Mouse (Mus musculus): ENCODE results near the gene Tenm4. TPM values are rescaled to one million over a fixed set of nuclear protein-coding genes. Genes with fewer than 3 reads are reported as not detected.

Gene Tenm4
- polyA plus RNA-seq, 1 experiment from 2014 or later = 9.2 TPM

GRCm38 (mm10) chr7:96502321-96502973, 331.4 kb downstream of the Tenm4 start:
- Histone ChIP-seq H3K4me2 (ENCODE audit: low read length) (no peak overlapping the region), H3K27ac (replicated peaks in 1 of 2; ENCODE audit: control insufficient read depth in 1 of 2, insufficient read depth in 1 of 2, low read depth in 2 of 2, low read length in 2 of 2) (no peak overlapping the region), H3K9me3 (ENCODE audit: control insufficient read depth, low read length) (0 out of 2 replicates have a peak, but pooled peaks cover under 1% of the 10 kb centered on the region), H3K36me3 (ENCODE audit: control insufficient read depth, insufficient read depth, low read length) (no peaks in the 10 kb centered on the region), H3K27me3 (ENCODE audit: control insufficient read depth, insufficient read depth, low read length) (no peaks in the 10 kb centered on the region), H3K4me1 (ENCODE audit: control insufficient read depth in 2 of 2, insufficient read depth in 2 of 2, low read length in 2 of 2) (no peaks in the 10 kb centered on the region; a peak in 1 of 4 replicates), H3K4me3 (ENCODE audit: control insufficient read depth in 1 of 2, insufficient read depth in 1 of 2, low read depth in 1 of 2, low read length in 2 of 2) (no peak overlapping the region), H3K9ac (ENCODE audit: low read length) (no peak overlapping the region)
- ATAC-seq (ENCODE audit: insufficient number of reproducible peaks, insufficient read depth, low FRiP score, low read depth) = no peak
- 52% methylated on average over 11 of the region's 11 CpGs for WGBS

DNA sequence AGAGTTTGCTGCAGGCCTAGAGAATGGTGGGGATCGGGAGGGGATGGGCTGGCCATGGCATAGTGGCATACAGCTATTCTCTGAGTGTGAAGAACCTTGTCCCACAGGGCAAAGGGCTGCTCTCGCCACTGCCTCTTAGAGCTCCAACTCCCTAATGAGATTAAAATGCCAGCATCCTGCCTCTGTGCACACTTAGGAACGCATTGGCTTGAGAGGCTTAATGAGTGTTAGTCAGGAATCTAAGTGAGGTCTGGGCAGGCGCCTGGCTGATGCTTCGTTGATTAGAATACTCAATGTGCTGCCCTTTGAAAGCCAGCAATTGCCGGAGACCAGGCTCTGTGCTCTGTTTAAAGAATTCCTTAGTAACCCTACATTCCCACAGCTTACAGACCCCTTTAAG, 334.5 kb downstream of the Tenm4 start:
- Histone ChIP-seq H3K4me1 (ENCODE audit: control insufficient read depth in 2 of 2, insufficient read depth in 2 of 2, low read length in 2 of 2) (peaks cover 0 to under 1% of the 10 kb centered on the region in 2 experiments; a peak in 2 of 4 replicates), H3K4me2 (ENCODE audit: low read length) (no peak overlapping the region), H3K27me3 (ENCODE audit: control insufficient read depth, insufficient read depth, low read length) (no peaks in the 10 kb centered on the region), H3K9me3 (ENCODE audit: control insufficient read depth, low read length) (0 out of 2 replicates have a peak, but pooled peaks cover 2% of the 10 kb centered on the region), H3K9ac (ENCODE audit: low read length) (no peak overlapping the region), H3K4me3 (ENCODE audit: control insufficient read depth in 1 of 2, insufficient read depth in 1 of 2, low read depth in 1 of 2, low read length in 2 of 2) (no peak overlapping the region), H3K36me3 (ENCODE audit: control insufficient read depth, insufficient read depth, low read length) (no peaks in the 10 kb centered on the region), H3K27ac (replicated peaks in 1 of 2; ENCODE audit: control insufficient read depth in 1 of 2, insufficient read depth in 1 of 2, low read depth in 2 of 2, low read length in 2 of 2) (no peak overlapping the region)
- no peak for ATAC-seq (ENCODE audit: insufficient number of reproducible peaks, insufficient read depth, low FRiP score, low read depth)
- 49% methylated on average over 6 of the region's 6 CpGs for WGBS

DNA sequence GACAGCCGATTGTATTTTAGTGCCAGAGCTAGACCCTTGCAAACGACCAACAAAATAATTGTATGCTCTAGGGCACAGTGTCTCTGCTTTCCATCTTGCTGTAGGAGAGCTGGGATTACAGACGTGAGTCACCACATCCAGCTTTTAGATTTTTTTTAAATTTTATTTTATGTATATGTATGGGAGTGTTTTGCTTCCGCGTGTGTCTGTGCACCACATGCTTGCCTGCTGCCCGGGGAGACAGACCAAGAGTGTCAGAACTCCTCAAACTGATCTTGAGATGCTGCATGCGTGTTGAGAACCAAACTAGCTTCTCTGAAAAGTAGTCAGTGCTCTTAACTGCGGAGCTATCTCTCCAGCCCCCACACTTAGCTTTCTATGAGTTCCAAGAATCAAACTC, 336.0 kb downstream of the Tenm4 start:
- Histone ChIP-seq H3K4me2 (ENCODE audit: low read length) (no peak overlapping the region), H3K9me3 (ENCODE audit: control insufficient read depth, low read length) (0 out of 2 replicates have a peak, but pooled peaks cover 2% of the 10 kb centered on the region), H3K4me3 (ENCODE audit: control insufficient read depth in 1 of 2, insufficient read depth in 1 of 2, low read depth in 1 of 2, low read length in 2 of 2) (no peak overlapping the region), H3K9ac (ENCODE audit: low read length) (no peak overlapping the region), H3K27me3 (ENCODE audit: control insufficient read depth, insufficient read depth, low read length) (no peaks in the 10 kb centered on the region), H3K27ac (replicated peaks in 1 of 2; ENCODE audit: control insufficient read depth in 1 of 2, insufficient read depth in 1 of 2, low read depth in 2 of 2, low read length in 2 of 2) (no peak overlapping the region), H3K4me1 (ENCODE audit: control insufficient read depth in 2 of 2, insufficient read depth in 2 of 2, low read length in 2 of 2) (peaks cover 0 to 5% of the 10 kb centered on the region in 2 experiments; a peak in 3 of 4 replicates), H3K36me3 (ENCODE audit: control insufficient read depth, insufficient read depth, low read length) (no peaks in the 10 kb centered on the region)
- WGBS = 89% methylated on average over 8 of the region's 8 CpGs
- no peak for ATAC-seq (ENCODE audit: insufficient number of reproducible peaks, insufficient read depth, low FRiP score, low read depth)

DNA sequence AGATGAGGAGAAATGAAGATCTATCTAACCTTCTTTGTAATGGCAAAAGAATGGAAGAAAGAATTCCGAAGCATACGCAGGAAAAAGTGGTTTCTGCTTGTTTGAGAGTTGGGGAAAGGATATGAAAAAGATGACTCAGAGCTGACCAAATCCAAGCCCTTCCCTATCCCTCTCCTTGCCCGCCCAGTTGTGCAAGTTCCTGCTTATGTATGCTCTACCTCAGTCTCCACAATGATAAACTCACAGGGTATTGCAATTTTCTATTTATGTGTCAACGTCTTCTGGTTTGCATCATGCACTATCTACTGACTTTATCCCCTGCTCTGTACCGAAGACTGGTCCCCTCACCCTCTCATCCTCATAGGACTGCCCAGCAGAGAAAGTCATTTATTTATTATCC, 339.4 kb downstream of the Tenm4 start:
- Histone ChIP-seq H3K4me2 (ENCODE audit: low read length) (no peak overlapping the region), H3K36me3 (ENCODE audit: control insufficient read depth, insufficient read depth, low read length) (no peaks in the 10 kb centered on the region), H3K4me1 (ENCODE audit: control insufficient read depth in 2 of 2, insufficient read depth in 2 of 2, low read length in 2 of 2) (peaks cover 0 to 6% of the 10 kb centered on the region in 2 experiments; a peak in 3 of 4 replicates), H3K27ac (replicated peaks in 1 of 2; ENCODE audit: control insufficient read depth in 1 of 2, insufficient read depth in 1 of 2, low read depth in 2 of 2, low read length in 2 of 2) (no peak overlapping the region), H3K9ac (ENCODE audit: low read length) (no peak overlapping the region), H3K9me3 (ENCODE audit: control insufficient read depth, low read length) (0 out of 2 replicates have a peak, but pooled peaks cover 2% of the 10 kb centered on the region), H3K27me3 (ENCODE audit: control insufficient read depth, insufficient read depth, low read length) (peaks cover 4% of the 10 kb centered on the region; the same call in 1 of the 2 replicates), H3K4me3 (ENCODE audit: control insufficient read depth in 1 of 2, insufficient read depth in 1 of 2, low read depth in 1 of 2, low read length in 2 of 2) (no peak overlapping the region)
- ATAC-seq (ENCODE audit: insufficient number of reproducible peaks, insufficient read depth, low FRiP score, low read depth) = no peak
- 53% methylated on average over 5 of the region's 5 CpGs for WGBS

DNA sequence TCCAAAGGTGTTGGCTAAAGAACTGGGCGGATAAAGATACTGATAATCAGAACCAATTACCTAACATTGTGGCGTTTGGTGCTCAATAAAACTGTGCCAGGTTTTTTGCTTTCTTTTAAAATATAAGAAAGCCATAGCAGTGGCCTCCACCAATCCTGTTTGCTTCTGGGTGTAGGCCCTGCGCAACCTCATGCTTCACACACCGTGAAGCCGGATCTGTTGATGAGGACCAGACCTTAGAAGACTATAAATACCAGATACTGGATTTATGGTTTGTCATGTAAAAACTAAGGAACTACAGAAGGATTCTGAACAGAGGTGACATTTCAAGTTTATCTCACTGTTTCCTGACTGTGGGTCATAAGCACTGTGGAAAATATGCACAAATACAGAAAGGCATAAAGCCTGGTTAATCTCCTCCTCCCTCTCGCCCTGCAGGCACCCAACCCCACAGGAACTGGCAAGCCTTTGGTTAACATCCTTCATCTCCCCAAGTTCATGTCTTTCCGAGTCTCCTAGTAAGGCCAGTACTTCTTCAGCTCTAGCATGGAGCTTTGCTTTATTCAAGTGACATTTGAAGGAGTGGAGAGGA, 340.1 kb downstream of the Tenm4 start:
- Histone ChIP-seq H3K9me3 (ENCODE audit: control insufficient read depth, low read length) (0 out of 2 replicates have a peak, but pooled peaks cover 2% of the 10 kb centered on the region), H3K27me3 (ENCODE audit: control insufficient read depth, insufficient read depth, low read length) (peaks cover 4% of the 10 kb centered on the region; the same call in 1 of the 2 replicates), H3K4me2 (ENCODE audit: low read length) (no peak overlapping the region), H3K4me1 (ENCODE audit: control insufficient read depth in 2 of 2, insufficient read depth in 2 of 2, low read length in 2 of 2) (peaks cover 0 to 6% of the 10 kb centered on the region in 2 experiments; a peak in 3 of 4 replicates), H3K9ac (ENCODE audit: low read length) (no peak overlapping the region), H3K36me3 (ENCODE audit: control insufficient read depth, insufficient read depth, low read length) (no peaks in the 10 kb centered on the region), H3K4me3 (ENCODE audit: control insufficient read depth in 1 of 2, insufficient read depth in 1 of 2, low read depth in 1 of 2, low read length in 2 of 2) (no peak overlapping the region), H3K27ac (replicated peaks in 1 of 2; ENCODE audit: control insufficient read depth in 1 of 2, insufficient read depth in 1 of 2, low read depth in 2 of 2, low read length in 2 of 2) (peak overlapping the region in 1 of 2 experiments; percentile 28; a peak in 1 of 4 replicates)
- WGBS = 61% methylated on average over 7 of the region's 7 CpGs
- ATAC-seq (ENCODE audit: insufficient number of reproducible peaks, insufficient read depth, low FRiP score, low read depth) = no peak

- no peak for ATAC-seq (ENCODE audit: insufficient number of reproducible peaks, insufficient read depth, low FRiP score, low read depth)
- Histone ChIP-seq H3K4me3 (ENCODE audit: control insufficient read depth in 1 of 2, insufficient read depth in 1 of 2, low read depth in 1 of 2, low read length in 2 of 2) (no peak overlapping the region), H3K36me3 (ENCODE audit: control insufficient read depth, insufficient read depth, low read length) (no peaks in the 10 kb centered on the region), H3K4me2 (ENCODE audit: low read length) (no peak overlapping the region), H3K27me3 (ENCODE audit: control insufficient read depth, insufficient read depth, low read length) (peaks cover 7% of the 10 kb centered on the region; the same call in 1 of the 2 replicates), H3K9ac (ENCODE audit: low read length) (no peak overlapping the region), H3K9me3 (ENCODE audit: control insufficient read depth, low read length) (0 out of 2 replicates have a peak, but pooled peaks cover 2% of the 10 kb centered on the region), H3K27ac (replicated peaks in 1 of 2; ENCODE audit: control insufficient read depth in 1 of 2, insufficient read depth in 1 of 2, low read depth in 2 of 2, low read length in 2 of 2) (peak overlapping the region in 1 of 2 experiments; percentile 28; a peak in 1 of 4 replicates), H3K4me1 (ENCODE audit: control insufficient read depth in 2 of 2, insufficient read depth in 2 of 2, low read length in 2 of 2) (peaks cover 0 to 6% of the 10 kb centered on the region in 2 experiments; a peak in 3 of 4 replicates)
- 88% methylated on average over 14 of the region's 14 CpGs for WGBS
These were observed 341.0 kb downstream of the Tenm4 start for GRCm38 (mm10) chr7:96511953-96512511.

DNA sequence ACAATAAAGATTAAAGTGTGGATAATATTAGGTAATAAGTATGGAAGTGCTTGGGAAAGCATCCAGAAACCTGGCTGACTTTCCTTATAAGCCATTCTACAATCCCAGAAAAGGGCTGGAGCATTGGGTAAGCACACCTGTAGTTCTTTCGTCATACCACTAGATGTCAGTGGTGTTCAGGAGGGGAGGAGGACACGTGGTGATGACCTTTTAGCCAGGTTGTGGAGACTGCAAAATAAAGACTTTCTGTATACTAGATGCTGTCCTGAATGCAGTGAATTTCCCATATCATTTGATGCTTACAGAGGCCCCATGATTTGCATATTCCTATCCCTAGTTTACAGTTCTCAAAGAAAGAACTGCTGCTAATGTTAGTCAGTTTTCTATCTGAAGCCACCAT, 348.2 kb downstream of the Tenm4 start:
- 2% methylated on average over 2 of the region's 2 CpGs for WGBS
- H3K4me1 ChIP-seq (ENCODE audit: control insufficient read depth in 2 of 2, insufficient read depth in 2 of 2, low read length in 2 of 2) = no peaks in the 10 kb centered on the region
- no peak overlapping the region for H3K4me3 ChIP-seq (ENCODE audit: control insufficient read depth in 1 of 2, insufficient read depth in 1 of 2, low read depth in 1 of 2, low read length in 2 of 2)
- no peaks in the 10 kb centered on the region for H3K9me3 ChIP-seq (ENCODE audit: control insufficient read depth, low read length)
- no peak for ATAC-seq (ENCODE audit: insufficient number of reproducible peaks, insufficient read depth, low FRiP score, low read depth)
- H3K27ac ChIP-seq (replicated peaks in 1 of 2; ENCODE audit: control insufficient read depth in 1 of 2, insufficient read depth in 1 of 2, low read depth in 2 of 2, low read length in 2 of 2) = no peak overlapping the region
- H3K9ac ChIP-seq (ENCODE audit: low read length) = no peak overlapping the region
- no peak overlapping the region for H3K4me2 ChIP-seq (ENCODE audit: low read length)
- H3K27me3 ChIP-seq (ENCODE audit: control insufficient read depth, insufficient read depth, low read length) = peaks cover 4% of the 10 kb centered on the region; the same call in 1 of the 2 replicates
- no peaks in the 10 kb centered on the region for H3K36me3 ChIP-seq (ENCODE audit: control insufficient read depth, insufficient read depth, low read length)
